Mouse (Mus musculus) thymus, postnatal 14 days (tissue): ENCODE results near the gene Cspg5.

Experiments
- DNase-seq: peaks from one replicate; pipeline ENCODE4 v3.0.0; 2021

Cspg5 gene

DNA sequence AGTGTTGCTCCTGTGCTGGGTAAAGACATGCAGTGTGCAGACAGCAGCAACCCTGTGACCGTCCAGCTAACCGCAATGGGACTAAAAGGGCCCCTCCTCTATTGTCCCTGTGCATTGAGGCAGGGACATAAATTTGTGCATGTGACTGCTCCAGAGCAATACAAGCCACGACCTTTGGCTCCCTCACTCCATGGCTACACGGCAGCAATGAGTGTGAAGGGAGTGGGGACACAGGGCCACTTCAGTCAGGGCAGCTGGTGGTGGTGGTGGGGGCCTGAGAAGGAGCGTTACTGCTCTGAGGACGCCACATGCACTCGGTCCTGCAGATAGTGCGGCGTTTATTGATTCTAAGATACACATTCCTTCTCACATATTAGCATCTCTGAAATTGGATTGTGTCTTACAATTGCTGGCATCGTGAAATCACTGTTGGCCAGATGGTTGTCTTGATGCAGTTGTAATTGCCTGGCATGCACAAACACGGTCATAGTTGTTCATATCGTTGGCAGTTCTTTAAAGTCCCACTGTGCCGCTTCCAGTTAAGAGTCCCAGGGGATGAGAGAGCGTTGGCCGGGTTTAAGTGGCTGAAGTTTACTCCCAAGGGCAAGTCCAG is 11.9 kb downstream of the Cspg5 start:
- no peak for DNase-seq

DNA sequence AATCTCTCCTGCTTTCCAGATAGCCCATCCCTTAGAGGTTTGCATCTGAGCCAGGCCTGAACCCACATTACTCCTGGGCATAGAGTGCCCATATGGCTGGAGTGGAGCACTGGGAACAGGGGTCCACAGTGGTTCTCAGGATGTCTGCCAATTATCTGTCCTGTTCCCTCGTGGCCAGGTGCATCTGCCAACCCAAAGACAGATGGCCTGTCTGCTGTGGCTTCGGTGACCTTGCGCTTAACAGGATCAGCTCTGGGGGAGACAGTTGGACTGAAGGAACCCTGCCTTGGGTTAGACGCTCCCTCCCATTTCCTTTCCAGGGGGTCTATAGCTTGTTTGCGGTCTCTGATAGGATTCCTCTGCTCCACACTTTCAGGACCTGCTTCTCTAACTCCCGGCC is 15.1 kb downstream of the Cspg5 start:
- DNase-seq: no peak

DNA sequence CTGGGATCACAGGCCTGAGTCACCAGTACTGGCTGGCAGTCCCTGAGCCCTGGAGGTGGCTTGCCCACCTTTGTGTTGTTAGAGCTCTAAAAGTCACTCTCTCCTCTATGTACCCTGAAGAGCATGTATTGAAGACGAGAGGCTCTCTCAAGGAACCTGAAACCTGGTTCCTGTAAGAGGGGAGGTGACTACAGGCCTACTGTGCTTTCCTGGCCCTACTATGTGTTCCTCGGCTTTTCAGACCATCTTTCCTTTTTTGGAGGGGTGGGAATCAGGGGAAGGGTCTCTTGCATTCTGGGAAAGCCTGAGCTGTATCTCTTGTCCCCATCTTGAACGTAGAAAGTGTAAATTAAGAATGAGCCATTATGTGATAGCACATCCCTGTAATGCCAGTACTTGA is 15.5 kb downstream of the Cspg5 start:
- DNase-seq: no peak

DNA sequence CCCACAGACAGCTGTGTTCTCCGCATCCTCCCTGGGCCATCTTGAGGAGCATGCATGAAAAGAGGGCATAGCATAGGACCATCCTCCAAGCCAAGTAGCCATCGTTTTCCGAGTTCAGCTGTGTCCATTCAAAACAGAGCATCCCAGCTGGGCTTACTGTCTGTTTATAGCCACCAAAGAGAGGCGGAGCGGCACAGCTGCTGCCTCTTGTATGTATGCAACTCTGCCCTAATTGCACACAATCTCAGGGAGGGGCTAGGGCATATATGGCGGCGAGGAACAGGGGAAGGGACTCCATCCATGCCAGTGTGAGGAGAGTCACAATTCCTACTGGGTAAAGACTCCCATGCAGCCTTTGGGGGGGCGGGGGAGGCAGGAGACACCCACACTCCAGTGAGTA is 19.6 kb downstream of the Cspg5 start:
- DNase-seq: no peak

DNA sequence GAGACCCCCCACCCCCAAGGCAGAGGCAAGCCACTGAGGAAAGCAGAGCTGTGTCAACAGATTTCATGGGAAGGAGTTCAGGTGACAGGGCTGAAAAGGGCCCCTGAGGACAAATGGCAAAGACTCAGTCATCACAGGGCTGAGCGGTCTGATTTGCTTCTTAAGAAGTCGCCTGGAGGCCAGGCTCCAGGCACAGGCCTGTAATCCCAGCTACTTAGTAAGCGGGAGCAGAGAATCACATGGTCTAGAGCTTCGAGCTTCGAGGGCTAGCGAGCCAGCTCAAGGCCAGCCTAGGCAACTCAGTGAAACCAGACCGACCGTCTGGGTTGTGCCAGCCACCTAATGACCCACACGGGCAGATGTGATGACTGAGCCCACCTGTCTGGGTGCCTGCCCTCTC is 21.4 kb downstream of the Cspg5 start:
- no peak for DNase-seq

DNA sequence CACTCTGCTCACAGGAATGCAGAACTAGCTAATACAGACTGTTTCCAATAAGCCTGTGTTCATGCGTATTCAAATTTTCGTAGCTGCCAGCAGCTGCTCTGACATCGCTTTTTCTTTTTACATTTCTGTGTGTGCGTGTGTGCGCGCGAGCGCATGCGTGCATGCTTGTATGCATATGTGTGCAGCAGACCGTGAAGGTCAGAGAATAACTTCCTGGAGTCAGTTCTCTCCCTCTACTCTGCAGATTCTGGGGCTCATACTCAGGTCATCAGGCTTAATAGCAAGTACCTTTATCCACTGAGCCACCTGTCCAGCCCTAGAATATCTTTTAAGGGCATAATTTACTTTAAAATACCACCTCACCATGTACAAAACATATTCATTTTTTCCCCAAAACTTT is 24.8 kb downstream of the Cspg5 start:
- no peak for DNase-seq

DNA sequence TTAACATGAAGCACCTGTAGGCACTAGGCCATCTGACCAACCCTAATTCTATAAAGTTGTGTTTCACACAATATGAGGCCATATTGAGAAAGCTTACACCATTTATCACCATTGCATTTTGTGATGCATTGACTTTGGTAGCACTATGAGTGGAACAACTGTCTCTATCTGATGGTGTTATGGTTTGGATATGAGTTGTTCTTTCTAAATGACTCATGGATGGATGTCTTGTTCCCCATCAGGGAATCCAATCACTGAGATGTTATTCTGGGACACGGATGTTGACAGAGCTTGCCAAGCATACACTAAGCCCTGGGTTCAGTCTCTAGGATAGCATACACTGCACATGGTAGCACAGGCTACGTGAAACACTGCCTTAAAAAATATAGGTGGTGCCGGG is 28.7 kb downstream of the Cspg5 start:
- DNase-seq: no peak

DNA sequence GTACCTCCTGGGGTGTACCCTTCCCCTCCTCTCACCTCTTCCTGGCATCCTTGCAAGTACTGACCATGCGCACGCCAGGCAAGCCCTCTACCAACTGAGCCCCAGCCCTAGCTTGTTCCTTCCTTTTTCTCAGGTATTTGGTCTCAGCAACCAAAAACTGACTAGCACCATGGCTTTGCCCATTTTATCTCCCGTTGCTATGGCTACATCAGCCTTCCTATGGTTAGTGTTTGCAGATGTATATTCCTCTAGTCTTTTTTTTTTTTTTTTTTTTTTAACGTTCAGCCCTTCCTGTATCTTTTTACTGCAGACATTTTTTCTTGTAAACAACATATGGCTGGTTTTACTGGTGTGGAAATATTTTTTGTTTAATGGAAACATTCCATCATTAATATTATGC is 29.9 kb downstream of the Cspg5 start:
- DNase-seq: peak; percentile 9

DNA sequence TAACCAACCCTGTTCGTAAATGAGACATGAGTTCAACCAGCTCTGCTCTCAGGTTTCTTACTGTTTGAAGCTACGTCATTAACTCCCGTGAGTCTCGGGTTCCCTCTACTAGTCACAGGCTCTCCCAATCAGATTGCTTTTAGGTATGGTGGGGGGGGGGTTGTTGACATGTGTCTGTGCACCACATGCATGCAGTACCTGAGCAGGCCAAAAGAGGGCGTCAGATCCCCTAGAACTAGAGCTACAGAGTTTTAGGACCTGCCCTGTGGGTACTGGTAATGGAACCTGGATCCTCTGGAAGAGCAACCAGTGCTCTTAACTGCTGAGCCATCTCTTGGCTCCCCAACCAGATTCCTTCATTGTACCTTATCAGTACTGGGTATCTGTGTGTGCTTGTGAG is 32.3 kb downstream of the Cspg5 start:
- DNase-seq: peak; percentile 19

DNA sequence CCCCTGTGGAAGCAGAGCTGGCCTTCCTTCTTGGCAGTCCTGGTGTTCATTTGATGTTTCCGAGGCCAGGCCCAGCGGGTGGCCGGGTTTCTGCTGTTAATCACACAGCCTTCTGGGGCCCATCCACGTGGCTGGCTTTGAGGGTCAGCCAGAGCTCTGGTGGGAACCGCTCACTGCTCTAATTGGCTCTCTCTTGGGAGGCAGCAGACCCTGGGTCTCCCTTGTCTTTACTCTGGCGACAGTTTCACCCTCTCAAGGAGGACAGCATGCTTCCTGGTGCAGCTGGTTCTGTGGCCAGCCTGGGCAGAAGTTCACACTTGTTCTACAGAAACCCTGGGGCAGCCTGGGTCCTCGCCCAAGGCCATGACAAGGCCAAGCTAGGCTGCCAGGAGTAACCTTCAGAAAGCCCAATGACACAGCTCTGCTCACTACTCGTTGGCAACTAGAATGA is 33.9 kb downstream of the Cspg5 start:
- no peak for DNase-seq

DNA sequence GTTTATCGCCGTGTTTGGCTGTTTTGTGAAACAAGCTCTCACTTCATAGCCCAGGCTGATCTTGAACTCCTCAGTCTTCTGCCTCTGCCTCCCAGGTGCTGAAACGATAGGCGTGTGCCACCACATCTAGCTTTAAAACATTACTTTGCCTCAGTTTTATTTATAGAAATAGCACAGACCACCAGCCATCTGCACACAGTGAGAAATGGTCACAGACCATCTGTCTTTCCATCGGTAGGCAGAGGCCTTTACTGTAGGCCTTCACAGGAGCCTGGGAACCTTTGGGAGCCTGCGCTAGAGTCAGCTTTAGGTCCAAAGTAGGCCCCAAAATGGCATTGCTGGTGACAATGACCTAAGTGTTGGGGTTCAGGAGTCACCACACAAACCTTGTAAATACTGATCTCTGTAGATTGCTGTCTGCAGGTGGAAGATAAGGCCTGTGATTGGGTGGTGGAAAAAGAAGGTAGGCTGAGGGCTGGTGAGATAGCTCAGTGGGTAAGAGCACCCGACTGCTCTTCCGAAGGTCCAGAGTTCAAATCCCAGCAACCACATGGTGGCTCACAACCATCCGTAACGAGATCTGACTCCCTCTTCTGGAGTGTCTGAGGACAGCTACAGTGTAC is 40.6 kb downstream of the Cspg5 start:
- DNase-seq: no peak

DNA sequence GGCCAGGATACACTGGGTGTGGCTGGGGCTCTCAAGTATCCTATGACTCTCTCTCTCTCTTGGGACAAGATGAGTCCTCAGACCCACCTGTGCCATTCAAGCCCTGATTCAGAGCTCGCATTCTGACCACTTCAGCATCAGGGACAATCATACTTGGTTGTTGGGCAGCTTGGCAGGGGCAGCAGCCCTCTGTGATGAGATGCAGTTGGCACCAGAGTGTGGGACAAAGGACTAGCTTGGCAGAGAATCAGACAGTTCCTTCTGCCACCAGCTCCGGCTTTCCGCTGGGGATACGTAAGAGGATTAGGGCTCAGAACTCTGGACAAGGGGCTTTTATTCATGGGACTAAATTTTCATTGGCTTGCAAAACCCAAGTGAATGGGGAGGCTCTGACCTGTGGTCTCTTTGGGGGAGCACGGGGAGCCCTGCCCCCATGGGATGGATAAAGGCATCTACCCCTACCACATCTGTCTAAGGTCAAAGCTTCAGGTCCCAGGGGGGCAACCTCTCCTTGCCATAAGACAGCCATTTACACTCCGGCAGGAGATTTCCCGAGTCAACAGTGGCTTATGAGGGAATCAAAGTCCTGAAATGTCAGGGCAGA is 43.8 kb downstream of the Cspg5 start:
- no peak for DNase-seq

DNA sequence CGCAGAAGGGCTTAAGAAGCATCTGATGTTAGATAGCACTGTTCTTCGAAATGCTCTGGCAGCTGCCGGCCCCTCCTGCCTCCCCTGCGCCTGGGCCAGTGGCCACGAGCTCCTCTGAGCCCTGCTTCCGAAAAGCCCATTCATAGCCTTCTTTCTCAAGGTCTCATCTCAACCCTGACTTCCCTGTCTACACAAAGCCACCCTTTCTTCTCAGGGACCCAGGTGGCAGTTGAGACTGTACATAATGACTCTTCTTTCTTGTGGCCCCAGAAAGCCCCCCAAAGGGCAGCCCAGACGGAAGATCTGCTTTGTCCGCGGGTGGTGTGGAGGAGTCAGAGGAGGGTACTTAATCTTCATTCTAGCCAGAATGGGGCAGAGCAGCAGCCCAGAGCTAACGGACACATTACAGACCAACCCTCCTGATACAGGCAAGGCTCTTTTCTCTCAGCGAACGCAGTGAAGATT is 49.7 kb downstream of the Cspg5 start:
- DNase-seq: no peak

DNA sequence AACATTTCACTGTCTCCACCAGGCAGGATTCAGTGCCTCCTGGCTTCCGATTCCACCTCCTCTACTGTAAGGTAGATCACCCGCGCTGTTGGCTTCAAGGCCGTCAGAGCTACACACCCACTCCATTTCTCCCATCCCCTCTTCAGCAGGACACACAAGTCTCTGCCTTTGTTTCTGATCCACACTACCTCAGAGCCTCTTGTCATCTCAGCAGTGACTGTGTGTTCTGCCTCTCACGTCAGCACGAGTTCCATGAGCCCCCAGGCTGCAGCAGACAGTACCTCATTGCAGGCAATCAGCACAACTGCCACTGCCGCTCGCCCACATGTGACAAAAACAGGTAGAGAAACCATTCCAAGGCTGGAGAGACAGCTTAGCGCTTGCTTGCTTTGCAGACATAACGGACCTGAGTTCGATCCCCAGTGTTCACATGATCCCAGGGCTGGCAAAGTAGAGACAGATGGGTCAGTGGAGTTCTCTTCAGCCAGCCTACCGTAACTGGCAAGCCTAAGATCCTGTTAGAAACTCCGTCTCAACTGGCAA is 50.4 kb downstream of the Cspg5 start:
- DNase-seq: no peak

DNA sequence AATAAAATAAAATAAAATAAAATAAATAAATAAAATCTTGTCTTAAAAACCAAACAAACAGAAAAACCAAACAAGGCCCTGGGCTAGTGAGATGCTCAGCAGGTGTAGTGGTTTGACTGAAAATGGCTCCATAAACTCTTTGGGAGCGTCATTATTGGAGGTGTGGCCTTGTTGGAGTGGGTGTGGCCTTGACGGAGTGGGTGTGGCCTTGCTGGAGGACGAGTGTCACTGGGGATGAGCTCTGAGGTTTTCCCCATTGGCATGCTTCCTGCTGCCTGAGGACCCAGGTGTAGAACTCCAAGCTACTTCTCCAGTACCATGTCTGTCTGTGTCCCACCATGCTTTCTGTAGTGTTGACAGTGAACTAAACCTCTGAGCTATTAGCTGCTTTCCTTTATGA is 51.2 kb downstream of the Cspg5 start:
- DNase-seq: no peak

DNA sequence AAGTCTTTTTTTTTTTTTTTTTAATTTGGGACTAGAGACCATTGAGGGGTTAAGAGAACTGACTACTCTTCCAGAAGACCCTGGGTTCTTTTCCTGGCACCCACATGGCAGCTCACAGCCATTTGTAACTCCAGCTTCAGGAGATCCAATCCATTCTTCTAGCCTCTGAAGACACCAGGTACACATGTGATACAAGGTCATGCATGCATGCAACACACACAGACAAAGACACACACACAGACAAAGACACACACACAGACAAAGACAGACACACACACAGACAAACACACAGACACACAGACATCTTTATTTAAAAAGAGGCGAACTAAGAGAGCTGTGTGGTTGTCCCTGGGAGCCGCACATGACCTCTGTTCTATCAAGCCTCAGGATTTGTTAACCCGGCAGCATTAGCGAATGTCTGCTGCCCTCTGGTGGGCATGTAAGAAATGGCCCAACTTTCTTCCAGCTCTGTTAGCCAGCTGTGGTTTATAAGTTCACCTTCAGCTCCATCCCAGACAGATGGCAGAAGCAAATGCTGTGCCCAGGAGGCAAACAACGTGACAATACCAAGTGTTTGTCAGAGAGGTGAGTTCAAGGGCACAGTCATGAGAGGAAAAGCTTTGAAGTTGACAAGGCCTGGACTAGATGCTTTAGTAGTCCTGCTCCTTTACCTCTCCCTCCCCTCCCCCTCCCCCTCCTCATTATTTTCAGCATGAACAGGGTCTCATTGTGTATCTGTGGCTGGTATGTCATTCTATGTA is 53.5 kb downstream of the Cspg5 start:
- DNase-seq: peak; percentile 75

DNA sequence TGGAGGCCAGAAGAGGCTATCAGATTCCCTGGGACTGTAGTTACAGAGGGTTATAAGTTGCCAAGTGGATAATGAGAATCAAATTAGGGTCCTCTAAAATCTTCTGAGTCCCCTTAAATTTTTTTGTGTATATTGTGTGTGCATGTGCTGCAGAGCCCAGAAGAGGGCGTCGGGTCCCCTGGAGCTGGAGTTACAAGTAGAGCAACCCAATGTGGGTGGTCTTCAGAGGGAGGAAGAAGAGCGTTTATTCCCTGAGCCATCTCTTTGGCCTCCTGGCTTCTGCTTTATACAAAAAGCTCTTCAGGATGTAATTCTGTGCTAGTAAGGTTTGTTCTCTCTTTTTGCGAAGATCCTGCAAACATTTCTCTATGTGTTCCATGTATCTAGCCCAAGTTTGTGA is 60.9 kb downstream of the Cspg5 start:
- peak; percentile 58 for DNase-seq

DNA sequence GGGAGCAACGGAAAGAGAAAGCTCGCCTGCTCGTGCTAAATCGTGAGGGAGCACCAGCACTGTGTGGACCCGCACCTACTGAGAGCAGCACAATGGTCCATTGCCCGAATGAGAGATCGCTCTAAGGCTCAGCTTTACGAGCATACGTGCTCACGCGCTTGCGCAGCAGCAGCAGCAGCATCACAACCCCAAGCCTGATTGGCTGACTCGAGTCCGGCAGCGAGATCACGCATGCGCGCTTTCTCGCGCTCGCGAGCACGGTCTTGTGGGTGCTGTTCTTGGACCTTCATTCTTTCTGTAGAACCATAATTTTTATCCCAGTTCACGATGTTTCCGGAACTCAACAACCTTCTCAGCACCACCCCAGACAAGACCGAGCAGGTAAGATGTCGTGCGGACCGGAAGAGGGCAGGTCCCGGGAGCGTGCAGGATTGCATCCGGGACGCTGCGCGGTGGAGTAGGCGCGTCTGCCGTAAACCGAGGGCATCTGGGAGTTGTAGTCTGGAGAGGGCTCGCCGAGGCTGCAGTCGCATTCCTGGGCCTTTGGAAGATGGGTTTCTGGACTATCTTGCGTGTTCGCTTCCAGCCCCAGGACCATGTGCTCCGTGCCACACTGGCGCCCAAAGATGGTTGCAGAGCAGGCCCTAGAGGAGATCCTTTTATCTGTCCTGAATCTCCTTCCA is 61.5 kb downstream of the Cspg5 start, which contains the start of gene Elp6:
Gene Elp6 (plus strand): TSS at position 205 of the 683 bp plus-strand sequence.
- peak; percentile 90 for DNase-seq

DNA sequence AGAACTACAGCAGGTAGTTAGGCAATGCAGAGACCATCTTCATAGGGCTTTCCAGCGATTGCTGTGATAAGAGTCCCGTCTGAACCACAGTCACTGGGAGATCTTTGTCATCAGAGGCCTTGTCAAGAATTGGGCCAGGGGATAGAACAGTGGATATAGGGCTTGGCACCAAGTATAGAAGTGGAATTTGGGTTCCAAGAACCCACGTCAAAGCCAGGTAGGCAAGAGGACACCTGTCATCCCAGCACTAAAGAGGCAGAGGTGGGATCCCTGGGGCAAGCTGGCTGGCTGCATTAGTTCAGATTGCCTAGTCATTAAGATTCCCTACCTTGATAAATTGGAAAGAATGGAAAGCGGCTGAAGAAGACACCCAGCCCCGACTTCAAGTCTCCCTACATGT is 62.8 kb downstream of the Cspg5 start:
- DNase-seq: no peak
